Mouse (Mus musculus) spleen, postnatal 36 days (tissue): ENCODE data around the gene Lrrc49.

ENCODE experiments used
- DNase-seq, 2 experiments: peaks; one replicate each; pipeline ENCODE4 v3.0.0; 2022; ENCODE audit warnings: low spot score in 2 of 2, mixed read lengths in 1 of 2

The Lrrc49 gene

GRCm38 (mm10) chr9:60530310-60530709, 157.6 kb downstream of the Lrrc49 start:
- no peak for DNase-seq

- no peak for DNase-seq
Measured at GRCm38 (mm10) chr9:60529348-60530243, 158.4 kb downstream of the Lrrc49 start.

- DNase-seq, result no peak
Measured at GRCm38 (mm10) chr9:60528269-60528668, 159.7 kb downstream of the Lrrc49 start.

- DNase-seq, result no peak
Measured at GRCm38 (mm10) chr9:60527836-60528235, 160.1 kb downstream of the Lrrc49 start.

- DNase-seq, result no peak
Measured at GRCm38 (mm10) chr9:60527051-60527450, 160.9 kb downstream of the Lrrc49 start.

- no peak for DNase-seq
Measured at GRCm38 (mm10) chr9:60526195-60526594, 161.8 kb downstream of the Lrrc49 start.

GRCm38 (mm10) chr9:60521806-60522264, 166.1 kb downstream of the Lrrc49 start, which contains the start of gene Thsd4:
Thsd4 (minus strand) TSS chr9:60522046.
- DNase-seq, result no peak

- DNase-seq, result no peak
Measured at GRCm38 (mm10) chr9:60521143-60521542, 166.8 kb downstream of the Lrrc49 start.

- no peak for DNase-seq
Measured at GRCm38 (mm10) chr9:60519601-60520000, 168.4 kb downstream of the Lrrc49 start.
